Mouse (Mus musculus): Measurements from ENCODE around the gene Ndufa8.
A peak's percentile ranks its signal among the peaks of the same experiment; 100 is the strongest.

The Ndufa8 gene

GRCm38 (mm10) chr2:36048748-36049566 lies at the start of gene Ndufa8, which contains the start of gene Morn5:
Gene Ndufa8, minus strand, starts transcription at chr2:36049406.
Gene Morn5, plus strand, starts transcription at chr2:36049458.
- DNase-seq, result peak; percentile 99

- DNase-seq, result no peak
Observed at GRCm38 (mm10) chr2:36098021-36098420, 48.8 kb upstream of the Ndufa8 start.

GRCm38 (mm10) chr2:36097129-36097815 lies 48.1 kb upstream of the Ndufa8 start:
- DNase-seq, result no peak

- DNase-seq, result no peak
Observed at GRCm38 (mm10) chr2:36093914-36094475, 44.8 kb upstream of the Ndufa8 start.

- DNase-seq, result no peak
Observed at GRCm38 (mm10) chr2:36093301-36093700, 44.1 kb upstream of the Ndufa8 start.

GRCm38 (mm10) chr2:36092748-36093147 lies 43.5 kb upstream of the Ndufa8 start:
- DNase-seq, result peak; percentile 63

GRCm38 (mm10) chr2:36090853-36091741 lies 41.9 kb upstream of the Ndufa8 start:
- peak; percentile 78 for DNase-seq

GRCm38 (mm10) chr2:36089190-36089589 lies 40.0 kb upstream of the Ndufa8 start:
- DNase-seq, result no peak

GRCm38 (mm10) chr2:36085041-36085440 lies 35.8 kb upstream of the Ndufa8 start:
- no peak for DNase-seq

- DNase-seq, result no peak
Observed at GRCm38 (mm10) chr2:36082802-36083580, 33.8 kb upstream of the Ndufa8 start.

- peak; percentile 67 for DNase-seq
Observed at GRCm38 (mm10) chr2:36081446-36081845, 32.2 kb upstream of the Ndufa8 start.

GRCm38 (mm10) chr2:36077160-36077761 lies 28.1 kb upstream of the Ndufa8 start:
- no peak for DNase-seq

GRCm38 (mm10) chr2:36075210-36075609 lies 26.0 kb upstream of the Ndufa8 start:
- DNase-seq, result no peak

GRCm38 (mm10) chr2:36073781-36074180 lies 24.6 kb upstream of the Ndufa8 start:
- DNase-seq, result no peak

GRCm38 (mm10) chr2:36071660-36072305 lies 22.6 kb upstream of the Ndufa8 start:
- no peak for DNase-seq

GRCm38 (mm10) chr2:36067132-36067531 lies 17.9 kb upstream of the Ndufa8 start:
- no peak for DNase-seq

GRCm38 (mm10) chr2:36061409-36061808 lies 12.2 kb upstream of the Ndufa8 start:
- no peak for DNase-seq

GRCm38 (mm10) chr2:36056248-36056647 lies 7.0 kb upstream of the Ndufa8 start:
- no peak for DNase-seq

- DNase-seq, result no peak
Observed at GRCm38 (mm10) chr2:36053249-36053648, 4.0 kb upstream of the Ndufa8 start.

- no peak for DNase-seq
Observed at GRCm38 (mm10) chr2:36049567-36049954, 355 bp upstream of the Ndufa8 start.

GRCm38 (mm10) chr2:36048164-36048563 lies 1.0 kb downstream of the Ndufa8 start:
- DNase-seq, result no peak

Measured in kidney, postnatal 14 days (tissue).